Mouse (Mus musculus) hindbrain, embryonic 16.5 days (tissue): Measurements from ENCODE around the gene Lgals8. TPM values are rescaled to one million over a fixed set of nuclear protein-coding genes. Genes with fewer than 3 reads are reported as not detected.

Source experiments
- ATAC-seq: fragments of 200-750 bp; cut with Nextera tagmentation; 2 replicates; pipeline ENCODE4 v1.8.0; 2017; ENCODE audit warnings: moderate TSS enrichment, moderate library complexity
- H3K27ac ChIP-seq: fragments of 300-500 bp; sonication (generic); 2 replicates; pipeline ENCODE4 v1.5.1; 2014; ENCODE audit warnings: low read depth, mild to moderate bottlenecking, control low read depth, low read length, moderate library complexity
- H3K27me3 ChIP-seq: fragments of 300-500 bp; sonication (generic); replicated peaks from 2 replicates; pipeline ENCODE4 v1.6.1; 2014; ENCODE audit warnings: low read length; ENCODE audit not compliant: control insufficient read depth, insufficient read depth
- H3K36me3 ChIP-seq: fragments of 300-500 bp; sonication (generic); 2 replicates; pipeline ENCODE4 v1.6.1; 2014; ENCODE audit warnings: mild to moderate bottlenecking, low read length, moderate library complexity, mixed read lengths; ENCODE audit not compliant: control insufficient read depth, insufficient read depth
- H3K4me1 ChIP-seq: fragments of 300-500 bp; sonication (generic); 2 replicates; pipeline ENCODE4 v1.6.1; 2014; ENCODE audit warnings: low read depth, low read length; ENCODE audit not compliant: control insufficient read depth, insufficient read depth
- H3K4me2 ChIP-seq: fragments of 300-500 bp; sonication (generic); 2 replicates; pipeline ENCODE4 v1.6.1; 2014; ENCODE audit warnings: mild to moderate bottlenecking, low read length, control low read depth, moderate library complexity
- H3K4me3 ChIP-seq: fragments of 300-500 bp; sonication (generic); 2 replicates; pipeline ENCODE4 v1.5.1; 2014; ENCODE audit warnings: mild to moderate bottlenecking, low read length, control low read depth, moderate library complexity
- H3K9ac ChIP-seq: fragments of 300-500 bp; sonication (generic); 2 replicates; pipeline ENCODE4 v1.6.1; 2014; ENCODE audit warnings: low read depth, mild to moderate bottlenecking, control low read depth, low read length, moderate library complexity
- H3K9me3 ChIP-seq: fragments of 300-500 bp; sonication (generic); 2 replicates; pipeline ENCODE4 v1.6.1; 2014; ENCODE audit warnings: mild to moderate bottlenecking, low read length, moderate library complexity; ENCODE audit not compliant: control insufficient read depth
- WGBS: fragments of 180-500 bp; shearing (Covaris S2); extraction: QIAGEN DNeasy Blood & Tissue Kit; methylation state at CpG from one replicate; pipeline ENCODE4 v1.1.7; 2014; 5-methylcytosine and 5-hydroxymethylcytosine counted together
- polyA plus RNA-seq: library from polyadenylated mRNA; unstranded; fragments of >200 nt; fragmentation: Nextera tagmentation; extraction: Ambion mirVana; gene quantifications from 2 replicates; pipeline ENCODE4 v1.2.1, GENCODE M21; 2015

The Lgals8 gene
- polyA plus RNA-seq, 1 experiment from 2014 or later, result 26.0 TPM

DNA sequence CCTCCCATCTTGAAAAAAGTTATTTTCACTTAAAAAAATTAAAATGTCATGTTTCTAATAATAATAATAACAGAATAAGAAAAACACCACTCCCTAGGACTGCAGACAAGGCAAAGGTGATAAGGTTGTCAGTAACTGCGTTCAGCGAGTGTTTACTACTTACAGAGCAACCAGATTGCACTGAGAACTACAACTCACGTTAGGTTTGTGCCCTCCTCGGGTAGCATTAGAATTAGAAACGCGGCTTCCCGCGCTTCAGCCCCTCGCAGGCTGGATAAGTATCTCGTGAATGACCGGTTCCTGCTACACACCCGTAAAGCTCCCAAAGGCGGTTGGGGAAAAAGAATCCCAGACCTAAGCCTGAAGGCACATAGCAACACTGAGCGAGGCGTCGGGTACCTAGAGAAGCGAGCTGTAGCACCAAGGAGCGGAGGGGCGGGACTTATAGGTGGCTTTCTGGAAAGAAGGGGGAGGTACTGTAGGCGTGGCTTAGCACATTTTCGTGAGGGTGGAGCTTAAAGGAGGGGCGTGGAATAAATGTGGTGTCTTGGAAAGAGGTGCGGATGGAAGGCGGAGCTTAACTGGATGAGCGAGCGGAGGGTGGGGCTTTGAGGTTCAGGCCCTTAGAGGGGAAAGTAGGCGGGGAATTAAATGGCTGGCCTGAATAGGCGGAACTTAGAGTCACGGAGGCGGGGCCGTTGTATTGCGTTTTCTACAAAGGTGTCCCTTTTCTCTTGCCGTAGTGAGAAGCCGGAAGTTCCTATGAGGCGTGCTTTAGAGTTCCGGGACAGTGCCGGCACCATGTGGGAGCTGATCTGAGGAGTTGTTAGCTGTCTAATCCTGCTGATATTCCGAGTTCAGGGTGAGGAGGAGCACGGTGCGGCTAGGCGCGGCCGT lies 69.9 kb downstream of the Lgals8 start, which contains the start of gene Heatr1:
TSS of gene Heatr1 (plus strand) at position 419 of the 897 bp plus-strand sequence.
- no peaks in the 10 kb centered on the region for H3K27me3 ChIP-seq
- H3K4me3 ChIP-seq, result peak within 1 kb of the TSS; percentile 93
- H3K4me1 ChIP-seq, result peaks cover 7% of the 10 kb centered on the region
- peaks cover 4% of the 10 kb centered on the region for H3K36me3 ChIP-seq
- under 1% methylated on average over 43 of the region's 43 CpGs for WGBS
- peak within 1 kb of the TSS; percentile 98 for H3K4me2 ChIP-seq
- peak within 1 kb of the TSS; percentile 69 for H3K9ac ChIP-seq
- H3K9me3 ChIP-seq, result no peaks in the 10 kb centered on the region
- peak; percentile 98 for ATAC-seq
- peak within 1 kb of the TSS; percentile 69 for H3K27ac ChIP-seq

Other genes with a start within 250 kb of the Lgals8 start
- 3.1 and 3.4 TPM in 2 replicates for gene Mtr, start 206.8 kb downstream of the Lgals8 start, polyA plus RNA-seq
- 3.8 and 22.8 TPM in 2 replicates for gene Actn2, start 124.2 kb downstream of the Lgals8 start, polyA plus RNA-seq
- gene Heatr1, start 69.9 kb downstream of the Lgals8 start, polyA plus RNA-seq, result 10.5 and 11.7 TPM in 2 replicates
- gene Edaradd, start 55.5 kb upstream of the Lgals8 start, polyA plus RNA-seq, result 2.0 and 2.1 TPM in 2 replicates
- gene Ero1lb, start 100.9 kb upstream of the Lgals8 start, polyA plus RNA-seq, result 16.7 TPM in 2 replicates